Mouse (Mus musculus) liver, adult 2 months (tissue): Measurements from ENCODE around the gene Ctsc.

ENCODE experiments used
- CTCF ChIP-seq: fragments of 200-500 bp; IDR thresholded peaks from 2 replicates; pipeline ENCODE4 v1.5.1; 2011; ENCODE audit warnings: low read depth, low read length, control low read depth
- POLR2A ChIP-seq: fragments of 200-500 bp; IDR thresholded peaks from 2 replicates; pipeline ENCODE4 v1.6.1; 2011; ENCODE audit warnings: low read length, control low read depth; ENCODE audit not compliant: insufficient read depth; ENCODE audit errors: extremely low read depth

GRCm38 (mm10) chr7:88296932-88297331 is 19.0 kb downstream of the Ctsc start:
- TF ChIP-seq CTCF = no peak
- no peak for TF ChIP-seq POLR2A
